16 mouse cellular contexts compared by ENCODE assay signal in genomic region chr14:25105391-25105790, GRCm38 (mm10).
DNase-seq lines count a peak whose midpoint lies in the region; ATAC-seq lines count a peak whose summit lies in the region.
"Had no signal": no experiment of that assay in that cellular context is flagged by ENCODE, and none has a peak within 500 bp of the region (broad histone marks: within the 10 kb centered on the region; RNA-seq: fewer than 3 reads in every experiment).

No protein-coding gene starts in this region.

- no peaks in the 10 kb centered on the region for H3K9me3 ChIP-seq in kidney, embryonic 16.5 days (ENCODE audit: low read length)
- H3K9me3 ChIP-seq in embryonic facial prominence, embryonic 10.5 days, result no peaks in the 10 kb centered on the region
- H3K9me3 ChIP-seq: forebrain, embryonic 13.5 days had no signal

- 79% methylated on average over 10 of the region's 10 CpGs for WGBS in kidney, embryonic 16.5 days
- 59% methylated on average over 10 of the region's 10 CpGs for WGBS in embryonic facial prominence, embryonic 10.5 days

- no peak overlapping the region for H3K9ac ChIP-seq in kidney, embryonic 16.5 days (replicated peaks; ENCODE audit: low read length)
- H3K9ac ChIP-seq: forebrain, embryonic 13.5 days; liver, postnatal 0 days had no signal

- no peaks in the 10 kb centered on the region for H3K36me3 ChIP-seq in kidney, embryonic 16.5 days (ENCODE audit: insufficient read depth, low read length)
- H3K36me3 ChIP-seq in embryonic facial prominence, embryonic 10.5 days (replicated peaks), result no peaks in the 10 kb centered on the region

- ATAC-seq in kidney, embryonic 16.5 days (ENCODE audit: low FRiP score, low TSS enrichment), result no peak
- ATAC-seq: forebrain, embryonic 13.5 days; inflammation-experienced regulatory T-cells, adult 6 months; liver, postnatal 0 days had no signal

- H3K4me2 ChIP-seq in kidney, embryonic 16.5 days (replicated peaks; ENCODE audit: low read depth, low read length), result no peak overlapping the region
- H3K4me2 ChIP-seq: forebrain, embryonic 13.5 days had no signal

- H3K4me1 ChIP-seq in kidney, embryonic 16.5 days (ENCODE audit: insufficient read depth, low read length), result peaks cover 38% of the 10 kb centered on the region
- H3K4me1 ChIP-seq in embryonic facial prominence, embryonic 10.5 days, result peaks cover 41% of the 10 kb centered on the region

- peak; percentile 26 for DNase-seq in kidney, postnatal 10 days
- peak; percentile 55 for DNase-seq in embryonic facial prominence, embryonic 10.5 days (ENCODE audit: low spot score)
- DNase-seq in forelimb bud, embryonic 11.5 days (ENCODE audit: low read depth, low spot score), result peak; percentile 80
- peak; percentile 72 for DNase-seq in mesoderm, embryonic 11.5 days (ENCODE audit: low read depth, low spot score)
- DNase-seq in cerebellum, adult 11 months, result no peak
- DNase-seq in urinary bladder, postnatal 10 days (ENCODE audit: low spot score), result no peak
- DNase-seq: adrenal gland, adult 8-10 months; cerebellum, postnatal 36 days; heart, postnatal 36 days; liver, postnatal 0 days; right cerebral cortex, postnatal 14 days; thymus, postnatal 25 days had no signal

- no peaks in the 10 kb centered on the region for H3K27me3 ChIP-seq in kidney, embryonic 16.5 days (ENCODE audit: insufficient read depth, low read length)
- H3K27me3 ChIP-seq in embryonic facial prominence, embryonic 10.5 days (replicated peaks; ENCODE audit: low read depth, poor library complexity, severe bottlenecking), result no peaks in the 10 kb centered on the region
- H3K27me3 ChIP-seq: CH12.LX; forebrain, embryonic 13.5 days had no signal

- no peak overlapping the region for H3K4me3 ChIP-seq in kidney, embryonic 16.5 days (ENCODE audit: low read length)
- no peak overlapping the region for H3K4me3 ChIP-seq in embryonic facial prominence, embryonic 10.5 days
- H3K4me3 ChIP-seq: forebrain, embryonic 13.5 days had no signal

- no peak overlapping the region for H3K27ac ChIP-seq in kidney, embryonic 16.5 days (ENCODE audit: low read length)
- H3K27ac ChIP-seq in embryonic facial prominence, embryonic 10.5 days (replicated peaks), result peak overlapping the region; percentile 77
- H3K27ac ChIP-seq: forebrain, embryonic 13.5 days had no signal

Comparison
In these comparisons a context has a peak if more than half of its experiments do, and no peak if none do; other contexts are left out.
1. DNase-seq: peak in kidney, postnatal 10 days (single experiment), embryonic facial prominence, embryonic 10.5 days (single experiment), forelimb bud, embryonic 11.5 days (single experiment) and mesoderm, embryonic 11.5 days (single experiment); none in cerebellum, adult 11 months (single experiment) and urinary bladder, postnatal 10 days (single experiment).